Mouse (Mus musculus): ENCODE measurements around the gene Arl6ip1. TPM values are rescaled to one million over a fixed set of nuclear protein-coding genes. Genes with fewer than 3 reads are reported as not detected.
"Not testable (repeated sequence)": the region's sequence is repeated elsewhere in the genome, so short reads cannot be mapped to it uniquely, and the experiment has no call there.

Arl6ip1 gene
- 435 and 453 TPM in 2 replicates for polyA plus RNA-seq (2014; fragmentation: Nextera tagmentation; extraction: Ambion mirVana)

GRCm38 (mm10) chr7:118129430-118130041, at the start of gene Arl6ip1:
Arl6ip1 (minus strand) TSS chr7:118129662.
- no peaks in the 10 kb centered on the region for H3K9me3 ChIP-seq (ENCODE audit: control insufficient read depth, low read length)
- under 1% methylated on average over 39 of the region's 39 CpGs for WGBS

GRCm38 (mm10) chr7:118175821-118176355, 46.4 kb upstream of the Arl6ip1 start:
- ATAC-seq (ENCODE audit: low FRiP score) (no peak), DNase-seq (ENCODE audit: low spot score) (no peak)
- Histone ChIP-seq H3K36me3 (ENCODE audit: control insufficient read depth, insufficient read depth, low read length) (peaks cover 5% of the 10 kb centered on the region; the same call in 1 of the 2 replicates), H3K4me3 (ENCODE audit: low read depth, low read length) (no peak overlapping the region), H3K4me1 (replicated peaks; ENCODE audit: control insufficient read depth, insufficient read depth, low read length) (no peaks in the 10 kb centered on the region), H3K4me2 (replicated peaks; ENCODE audit: low read depth, low read length) (no peak overlapping the region), H3K27me3 (ENCODE audit: control insufficient read depth, insufficient read depth, low read length) (no peaks in the 10 kb centered on the region), H3K27ac (ENCODE audit: low read depth, low read length) (no peak overlapping the region), H3K9ac (ENCODE audit: low read depth, low read length) (no peak overlapping the region), H3K9me3 (ENCODE audit: control insufficient read depth, low read length) (no peaks in the 10 kb centered on the region)
- WGBS: 92% methylated on average over 1 of the region's 1 CpGs

More at GRCm38 (mm10) chr7:118129430-118130041, at the start of gene Arl6ip1:
- H3K4me1 ChIP-seq (replicated peaks; ENCODE audit: control insufficient read depth, insufficient read depth, low read length): peaks cover 5% of the 10 kb centered on the region; the same call in 1 of the 2 replicates
- 0 out of 2 replicates have a peak, but pooled peaks cover 3% of the 10 kb centered on the region for H3K36me3 ChIP-seq (ENCODE audit: control insufficient read depth, insufficient read depth, low read length)
- no peaks in the 10 kb centered on the region for H3K27me3 ChIP-seq (ENCODE audit: control insufficient read depth, insufficient read depth, low read length)
- peak within 1 kb of the TSS; percentile 90 for H3K4me3 ChIP-seq (ENCODE audit: low read depth, low read length)
- peak within 1 kb of the TSS; percentile 87 for H3K27ac ChIP-seq (ENCODE audit: low read depth, low read length)
- DNase-seq (ENCODE audit: low spot score) (peak; percentile 94), ATAC-seq (ENCODE audit: low FRiP score) (peak; percentile 100)
- H3K9ac ChIP-seq (ENCODE audit: low read depth, low read length): peak within 1 kb of the TSS; percentile 89
- peak within 1 kb of the TSS; percentile 62 for H3K4me2 ChIP-seq (replicated peaks; ENCODE audit: low read depth, low read length)

- not testable (repeated sequence) for H3K36me3 ChIP-seq (ENCODE audit: control insufficient read depth, insufficient read depth, low read length); H3K4me3 ChIP-seq (ENCODE audit: low read depth, low read length); H3K4me1 ChIP-seq (replicated peaks; ENCODE audit: control insufficient read depth, insufficient read depth, low read length); DNase-seq (ENCODE audit: low spot score); ATAC-seq (ENCODE audit: low FRiP score); H3K4me2 ChIP-seq (replicated peaks; ENCODE audit: low read depth, low read length); H3K27me3 ChIP-seq (ENCODE audit: control insufficient read depth, insufficient read depth, low read length); H3K27ac ChIP-seq (ENCODE audit: low read depth, low read length); H3K9me3 ChIP-seq (ENCODE audit: control insufficient read depth, low read length); H3K9ac ChIP-seq (ENCODE audit: low read depth, low read length)
- WGBS: 86% methylated on average over 2 of the region's 2 CpGs
These were observed 40.7 kb upstream of the Arl6ip1 start for GRCm38 (mm10) chr7:118170125-118170524.

GRCm38 (mm10) chr7:118163006-118163405, 33.5 kb upstream of the Arl6ip1 start:
- no peak overlapping the region for H3K4me3 ChIP-seq (ENCODE audit: low read depth, low read length)
- ATAC-seq (ENCODE audit: low FRiP score): no peak
- no peak overlapping the region for H3K9ac ChIP-seq (ENCODE audit: low read depth, low read length)
- DNase-seq (ENCODE audit: low spot score): no peak
- H3K27ac ChIP-seq (ENCODE audit: low read depth, low read length): no peak overlapping the region
- peaks cover 4% of the 10 kb centered on the region; the same call in 1 of the 2 replicates for H3K36me3 ChIP-seq (ENCODE audit: control insufficient read depth, insufficient read depth, low read length)
- no peaks in the 10 kb centered on the region for H3K27me3 ChIP-seq (ENCODE audit: control insufficient read depth, insufficient read depth, low read length)
- no peak overlapping the region for H3K4me2 ChIP-seq (replicated peaks; ENCODE audit: low read depth, low read length)
- H3K9me3 ChIP-seq (ENCODE audit: control insufficient read depth, low read length): no peaks in the 10 kb centered on the region
- H3K4me1 ChIP-seq (replicated peaks; ENCODE audit: control insufficient read depth, insufficient read depth, low read length): no peaks in the 10 kb centered on the region
- 93% methylated on average over 8 of the region's 8 CpGs for WGBS

GRCm38 (mm10) chr7:118160121-118160520, 30.7 kb upstream of the Arl6ip1 start:
- H3K9ac ChIP-seq (ENCODE audit: low read depth, low read length): no peak overlapping the region
- no peak overlapping the region for H3K4me2 ChIP-seq (replicated peaks; ENCODE audit: low read depth, low read length)
- peaks cover 5% of the 10 kb centered on the region; the same call in 1 of the 2 replicates for H3K36me3 ChIP-seq (ENCODE audit: control insufficient read depth, insufficient read depth, low read length)
- 95% methylated on average over 3 of the region's 3 CpGs for WGBS
- no peak overlapping the region for H3K4me3 ChIP-seq (ENCODE audit: low read depth, low read length)
- ATAC-seq (ENCODE audit: low FRiP score) (no peak), DNase-seq (ENCODE audit: low spot score) (no peak)
- no peaks in the 10 kb centered on the region for H3K9me3 ChIP-seq (ENCODE audit: control insufficient read depth, low read length)
- H3K4me1 ChIP-seq (replicated peaks; ENCODE audit: control insufficient read depth, insufficient read depth, low read length): no peaks in the 10 kb centered on the region
- no peaks in the 10 kb centered on the region for H3K27me3 ChIP-seq (ENCODE audit: control insufficient read depth, insufficient read depth, low read length)
- no peak overlapping the region for H3K27ac ChIP-seq (ENCODE audit: low read depth, low read length)

- H3K27me3 ChIP-seq (ENCODE audit: control insufficient read depth, insufficient read depth, low read length): no peaks in the 10 kb centered on the region
- H3K9me3 ChIP-seq (ENCODE audit: control insufficient read depth, low read length): no peaks in the 10 kb centered on the region
- DNase-seq (ENCODE audit: low spot score): no peak
- 96% methylated on average over 7 of the region's 7 CpGs for WGBS
- H3K4me2 ChIP-seq (replicated peaks; ENCODE audit: low read depth, low read length): no peak overlapping the region
- no peak overlapping the region for H3K9ac ChIP-seq (ENCODE audit: low read depth, low read length)
- peaks cover 9% of the 10 kb centered on the region for H3K36me3 ChIP-seq (ENCODE audit: control insufficient read depth, insufficient read depth, low read length)
- ATAC-seq (ENCODE audit: low FRiP score): no peak
- no peaks in the 10 kb centered on the region for H3K4me1 ChIP-seq (replicated peaks; ENCODE audit: control insufficient read depth, insufficient read depth, low read length)
- H3K27ac ChIP-seq (ENCODE audit: low read depth, low read length): no peak overlapping the region
- H3K4me3 ChIP-seq (ENCODE audit: low read depth, low read length): no peak overlapping the region
These were observed 27.0 kb upstream of the Arl6ip1 start for GRCm38 (mm10) chr7:118156461-118156860.

- DNase-seq (ENCODE audit: low spot score) (no peak), ATAC-seq (ENCODE audit: low FRiP score) (no peak)
- Histone ChIP-seq H3K36me3 (ENCODE audit: control insufficient read depth, insufficient read depth, low read length) (peaks cover 9% of the 10 kb centered on the region), H3K9ac (ENCODE audit: low read depth, low read length) (no peak overlapping the region), H3K27me3 (ENCODE audit: control insufficient read depth, insufficient read depth, low read length) (no peaks in the 10 kb centered on the region), H3K4me1 (replicated peaks; ENCODE audit: control insufficient read depth, insufficient read depth, low read length) (no peaks in the 10 kb centered on the region), H3K27ac (ENCODE audit: low read depth, low read length) (no peak overlapping the region), H3K9me3 (ENCODE audit: control insufficient read depth, low read length) (no peaks in the 10 kb centered on the region), H3K4me3 (ENCODE audit: low read depth, low read length) (no peak overlapping the region), H3K4me2 (replicated peaks; ENCODE audit: low read depth, low read length) (no peak overlapping the region)
- WGBS: 93% methylated on average over 6 of the region's 6 CpGs
These were observed 24.7 kb upstream of the Arl6ip1 start for GRCm38 (mm10) chr7:118154150-118154549.

GRCm38 (mm10) chr7:118143602-118144001, 14.1 kb upstream of the Arl6ip1 start:
- H3K27ac ChIP-seq (ENCODE audit: low read depth, low read length): no peak overlapping the region
- H3K9me3 ChIP-seq (ENCODE audit: control insufficient read depth, low read length): no peaks in the 10 kb centered on the region
- no peak overlapping the region for H3K4me2 ChIP-seq (replicated peaks; ENCODE audit: low read depth, low read length)
- no peak overlapping the region for H3K4me3 ChIP-seq (ENCODE audit: low read depth, low read length)
- ATAC-seq (ENCODE audit: low FRiP score): no peak
- H3K4me1 ChIP-seq (replicated peaks; ENCODE audit: control insufficient read depth, insufficient read depth, low read length): no peaks in the 10 kb centered on the region
- H3K9ac ChIP-seq (ENCODE audit: low read depth, low read length): no peak overlapping the region
- peaks cover 3% of the 10 kb centered on the region; the same call in 1 of the 2 replicates for H3K36me3 ChIP-seq (ENCODE audit: control insufficient read depth, insufficient read depth, low read length)
- H3K27me3 ChIP-seq (ENCODE audit: control insufficient read depth, insufficient read depth, low read length): no peaks in the 10 kb centered on the region
- 80% methylated on average over 3 of the region's 3 CpGs for WGBS
- no peak for DNase-seq (ENCODE audit: low spot score)

- DNase-seq (ENCODE audit: low spot score) (no peak), ATAC-seq (ENCODE audit: low FRiP score) (no peak)
- Histone ChIP-seq H3K4me1 (replicated peaks; ENCODE audit: control insufficient read depth, insufficient read depth, low read length) (no peaks in the 10 kb centered on the region), H3K36me3 (ENCODE audit: control insufficient read depth, insufficient read depth, low read length) (peaks cover 3% of the 10 kb centered on the region; the same call in 1 of the 2 replicates), H3K4me2 (replicated peaks; ENCODE audit: low read depth, low read length) (no peak overlapping the region), H3K9ac (ENCODE audit: low read depth, low read length) (no peak overlapping the region), H3K27ac (ENCODE audit: low read depth, low read length) (no peak overlapping the region), H3K9me3 (ENCODE audit: control insufficient read depth, low read length) (no peaks in the 10 kb centered on the region), H3K4me3 (ENCODE audit: low read depth, low read length) (no peak overlapping the region), H3K27me3 (ENCODE audit: control insufficient read depth, insufficient read depth, low read length) (no peaks in the 10 kb centered on the region)
- 91% methylated on average over 4 of the region's 4 CpGs for WGBS
These were observed 13.7 kb upstream of the Arl6ip1 start for GRCm38 (mm10) chr7:118143123-118143522.

Measured in hindbrain, embryonic 11.5 days (tissue).